Mouse (Mus musculus) bone marrow macrophage, adult 2 months (primary cell): ENCODE data around the gene Kcp. TPM values are rescaled to one million over a fixed set of nuclear protein-coding genes. Genes with fewer than 3 reads are reported as not detected.

Experiments used
- H3K27ac ChIP-seq: 2 replicates; pipeline ENCODE4 v1.5.1; 2012; ENCODE audit warnings: low read depth, low read length; ENCODE audit not compliant: insufficient read depth
- H3K4me1 ChIP-seq: 2 replicates; pipeline ENCODE4 v1.6.1; 2012; ENCODE audit warnings: low read length; ENCODE audit not compliant: control insufficient read depth, insufficient read depth
- H3K4me3 ChIP-seq: 2 replicates; pipeline ENCODE4 v1.5.1; 2012; ENCODE audit warnings: mild to moderate bottlenecking, low read length, moderate library complexity; ENCODE audit not compliant: insufficient read depth
- CTCF ChIP-seq: IDR thresholded peaks from 2 replicates; pipeline ENCODE4 v1.5.1; 2012; ENCODE audit warnings: low read depth, mild to moderate bottlenecking, low read length, moderate library complexity
- POLR2A ChIP-seq: IDR thresholded peaks from 2 replicates; pipeline ENCODE4 v1.6.1; 2012; ENCODE audit warnings: mild to moderate bottlenecking, low read depth, low read length, borderline replicate concordance
- polyA plus RNA-seq: library from polyadenylated mRNA; stranded (reverse); fragments of >200 nt; gene quantifications from 2 replicates; pipeline ENCODE4 v1.2.4, GENCODE M21; 2012; ENCODE audit not compliant: missing spikeins, insufficient read depth, insufficient read length

The Kcp gene
- polyA plus RNA-seq, 1 experiment = 0.40 TPM

- TF ChIP-seq CTCF = no peak
- no peak for TF ChIP-seq POLR2A
- Histone ChIP-seq H3K27ac (no peak overlapping the region), H3K4me1 (no peaks in the 10 kb centered on the region), H3K4me3 (no peak overlapping the region)
Observed at GRCm38 (mm10) chr6:29497791-29498190, 10.0 kb downstream of the Kcp start.

GRCm38 (mm10) chr6:29496270-29496669 is 11.5 kb downstream of the Kcp start:
- Histone ChIP-seq H3K4me3 (no peak overlapping the region), H3K4me1 (no peaks in the 10 kb centered on the region), H3K27ac (no peak overlapping the region)
- TF ChIP-seq CTCF (no peak), POLR2A (no peak)

GRCm38 (mm10) chr6:29494101-29494500 is 13.7 kb downstream of the Kcp start:
- Histone ChIP-seq H3K4me1 (no peaks in the 10 kb centered on the region), H3K4me3 (no peak overlapping the region), H3K27ac (no peak overlapping the region)
- TF ChIP-seq CTCF (no peak), POLR2A (no peak)

- no peak overlapping the region for H3K4me3 ChIP-seq
- peaks cover 6% of the 10 kb centered on the region for H3K4me1 ChIP-seq
- no peak overlapping the region for H3K27ac ChIP-seq
- no peak for TF ChIP-seq POLR2A
Observed at GRCm38 (mm10) chr6:29485951-29486350, 21.8 kb downstream of the Kcp start.

- Histone ChIP-seq H3K27ac (no peak overlapping the region), H3K4me3 (peak overlapping the region; percentile 81), H3K4me1 (peaks cover 6% of the 10 kb centered on the region)
- peak; percentile 96 for TF ChIP-seq CTCF
- TF ChIP-seq POLR2A = no peak
Observed at GRCm38 (mm10) chr6:29484716-29485559, 22.8 kb downstream of the Kcp start.

GRCm38 (mm10) chr6:29482691-29483090 is 25.1 kb downstream of the Kcp start:
- H3K4me1 ChIP-seq = peaks cover 6% of the 10 kb centered on the region
- H3K4me3 ChIP-seq = no peak overlapping the region
- H3K27ac ChIP-seq = no peak overlapping the region
- TF ChIP-seq CTCF = no peak
- no peak for TF ChIP-seq POLR2A

- no peak overlapping the region for H3K4me3 ChIP-seq
- TF ChIP-seq CTCF (no peak), POLR2A (no peak)
- peaks cover 10% of the 10 kb centered on the region for H3K4me1 ChIP-seq
- H3K27ac ChIP-seq = no peak overlapping the region
Observed at GRCm38 (mm10) chr6:29474736-29475135, 33.0 kb downstream of the Kcp start.

GRCm38 (mm10) chr6:29473941-29474691 is 33.6 kb downstream of the Kcp start:
- peak overlapping the region; percentile 58 for H3K4me3 ChIP-seq
- no peak overlapping the region for H3K27ac ChIP-seq
- no peak for TF ChIP-seq CTCF
- TF ChIP-seq POLR2A = no peak
- H3K4me1 ChIP-seq = peaks cover 14% of the 10 kb centered on the region

- no peak within 1 kb of the TSS for H3K27ac ChIP-seq
- no peak for TF ChIP-seq POLR2A
- no peak for TF ChIP-seq CTCF
Observed at GRCm38 (mm10) chr6:29471137-29471536, 36.6 kb downstream of the Kcp start, which contains the start of gene Atp6v1fnb. Gene Atp6v1fnb, plus strand, starts transcription at chr6:29471437.

GRCm38 (mm10) chr6:29468851-29469250 is 38.9 kb downstream of the Kcp start:
- no peak overlapping the region for H3K27ac ChIP-seq
- no peak for TF ChIP-seq POLR2A
- H3K4me3 ChIP-seq = peak overlapping the region; percentile 71
- H3K4me1 ChIP-seq = peaks cover 13% of the 10 kb centered on the region

More at GRCm38 (mm10) chr6:29471137-29471536, 36.6 kb downstream of the Kcp start, which contains the start of gene Atp6v1fnb:
- H3K4me3 ChIP-seq = no peak within 1 kb of the TSS
- H3K4me1 ChIP-seq = peaks cover 20% of the 10 kb centered on the region
